Mouse (Mus musculus) layer of hippocampus, adult 2 months (tissue): ENCODE data around the gene Prkar2a. TPM values are rescaled to one million over a fixed set of nuclear protein-coding genes. Genes with fewer than 3 reads are reported as not detected.

Source experiments
- DNase-seq, 2 experiments: peaks; one replicate each; pipeline ENCODE4 v3.0.0; 2022; ENCODE audit warnings: low spot score in 2 of 2
- H3K27ac ChIP-seq: fragments of 200-600 bp; 2 replicates; pipeline ENCODE4 v1.8.1; 2022
- H3K4me3 ChIP-seq: fragments of 200-600 bp; 2 replicates; pipeline ENCODE4 v1.8.1; 2022; ENCODE audit warnings: mild to moderate bottlenecking
- CTCF ChIP-seq: fragments of 200-600 bp; conservative IDR thresholded peaks from 2 replicates; pipeline ENCODE4 v1.8.1; 2022; ENCODE audit warnings: antibody characterized with exemption, mild to moderate bottlenecking, moderate library complexity
- total RNA-seq, 2 experiments: library from RNA; stranded (reverse); gene quantifications; 2 replicates each; pipeline ENCODE4 v1.2.3; 2021

The Prkar2a gene
- total RNA-seq, 2 experiments from 2014 or later, result 43.4 to 45.5 TPM

DNA sequence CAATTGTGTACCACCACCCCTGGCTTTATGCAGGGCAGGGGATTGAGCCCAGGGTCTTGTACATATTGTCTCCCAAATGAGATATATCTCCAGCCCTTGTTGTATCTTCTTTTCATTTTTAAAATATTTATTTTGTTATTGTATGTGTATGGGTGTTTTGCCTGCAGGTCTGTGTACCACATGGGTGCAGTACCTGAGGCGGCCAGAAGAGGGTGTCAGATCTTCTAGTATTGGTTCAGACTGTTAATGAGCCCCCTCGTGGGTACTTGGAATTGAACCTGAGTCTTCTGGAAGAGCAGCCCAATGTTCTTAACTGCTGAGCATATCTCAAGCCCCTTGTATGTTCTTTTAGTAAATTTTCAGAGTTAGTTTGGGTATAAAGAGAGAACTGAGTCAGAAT is 16.0 kb upstream of the Prkar2a start:
- no peak overlapping the region for H3K4me3 ChIP-seq
- no peak overlapping the region for H3K27ac ChIP-seq
- TF ChIP-seq CTCF, result peak; percentile 67
- DNase-seq, result no peak

DNA sequence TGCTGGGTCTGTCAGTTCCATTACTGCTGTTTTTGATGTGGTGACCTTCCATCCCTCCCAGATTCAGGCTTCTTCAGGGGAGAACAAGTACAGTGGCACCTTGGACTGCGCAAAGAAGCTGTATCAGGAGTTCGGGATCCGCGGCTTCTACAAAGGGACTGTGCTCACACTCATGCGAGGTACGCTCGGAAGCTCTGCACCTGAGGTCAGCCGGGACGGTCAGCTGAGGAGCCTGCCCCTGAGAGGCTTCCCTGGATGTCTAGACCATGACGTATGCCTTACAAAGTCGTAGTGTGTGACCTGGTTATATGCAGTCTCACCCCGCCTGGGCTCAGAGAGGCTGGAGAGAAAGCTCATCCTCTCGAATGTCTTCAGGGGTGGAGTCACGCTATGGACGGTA is 9.1 kb upstream of the Prkar2a start:
- TF ChIP-seq CTCF, result no peak
- DNase-seq, result no peak
- no peak overlapping the region for H3K4me3 ChIP-seq
- no peak overlapping the region for H3K27ac ChIP-seq

DNA sequence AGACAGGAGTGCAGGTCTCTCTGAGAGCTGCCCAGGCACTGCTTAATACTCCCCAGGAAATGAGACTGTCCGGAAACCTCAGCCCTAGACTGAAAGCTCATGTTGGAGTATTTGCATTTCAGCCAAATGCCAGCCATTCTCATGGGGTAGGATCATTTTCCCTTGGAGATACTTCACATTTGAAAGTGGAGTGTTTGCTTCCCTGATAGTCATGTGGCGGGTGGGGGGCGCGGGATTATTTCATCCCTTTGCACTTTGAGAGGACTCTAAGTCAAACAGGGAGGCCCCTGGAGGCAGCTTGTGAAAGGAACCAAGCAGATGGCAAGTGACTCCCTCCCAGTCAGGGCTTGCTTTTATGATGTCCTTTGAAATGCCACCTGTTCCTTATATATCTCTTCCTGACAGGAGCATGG is 2.6 kb upstream of the Prkar2a start:
- Histone ChIP-seq H3K4me3 (no peak overlapping the region), H3K27ac (no peak overlapping the region)
- TF ChIP-seq CTCF, result no peak
- DNase-seq, result no peak

DNA sequence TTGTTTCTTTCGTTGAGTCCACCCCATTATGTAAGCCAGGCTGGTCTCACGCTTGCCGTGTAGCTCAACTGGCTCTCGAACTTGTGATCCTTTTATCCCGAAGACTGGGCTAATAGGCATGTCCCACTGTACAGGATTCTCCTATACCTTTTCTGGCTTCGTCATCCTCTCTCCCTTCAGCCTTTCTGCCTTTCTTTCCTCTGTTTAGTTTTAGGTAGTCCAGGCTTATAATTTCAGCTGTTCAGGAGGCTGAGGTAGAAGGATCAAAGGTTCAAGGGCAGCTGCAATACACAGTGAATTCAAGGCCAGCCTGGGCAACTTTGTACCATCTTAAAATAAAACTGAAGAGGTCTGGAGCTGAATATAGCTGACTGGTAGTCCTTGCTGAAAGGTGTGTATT is 1.9 kb upstream of the Prkar2a start:
- no peak overlapping the region for H3K27ac ChIP-seq
- no peak for TF ChIP-seq CTCF
- no peak overlapping the region for H3K4me3 ChIP-seq
- DNase-seq, result no peak

DNA sequence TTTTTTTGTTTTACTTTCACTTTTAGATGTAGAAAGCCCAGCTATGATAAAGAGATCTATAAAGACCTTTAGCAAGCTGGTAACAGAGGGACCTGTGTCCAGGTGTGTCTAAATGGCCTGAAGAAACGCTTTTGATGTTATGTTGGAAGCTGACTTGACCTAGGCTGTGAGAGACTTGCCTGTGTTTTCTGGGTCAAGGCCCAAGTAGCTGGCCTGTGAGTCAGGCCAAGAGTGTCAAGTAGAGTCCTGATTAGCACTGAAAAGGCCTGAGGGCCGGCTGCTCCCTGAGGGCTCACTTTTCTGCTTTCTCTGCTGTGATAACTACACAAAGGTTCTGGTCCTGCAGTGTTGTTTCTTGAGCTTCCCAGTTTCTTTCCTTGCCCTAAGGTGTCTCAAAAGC is 1.4 kb upstream of the Prkar2a start:
- Histone ChIP-seq H3K4me3 (no peak overlapping the region), H3K27ac (no peak overlapping the region)
- DNase-seq, result no peak
- TF ChIP-seq CTCF, result no peak

DNA sequence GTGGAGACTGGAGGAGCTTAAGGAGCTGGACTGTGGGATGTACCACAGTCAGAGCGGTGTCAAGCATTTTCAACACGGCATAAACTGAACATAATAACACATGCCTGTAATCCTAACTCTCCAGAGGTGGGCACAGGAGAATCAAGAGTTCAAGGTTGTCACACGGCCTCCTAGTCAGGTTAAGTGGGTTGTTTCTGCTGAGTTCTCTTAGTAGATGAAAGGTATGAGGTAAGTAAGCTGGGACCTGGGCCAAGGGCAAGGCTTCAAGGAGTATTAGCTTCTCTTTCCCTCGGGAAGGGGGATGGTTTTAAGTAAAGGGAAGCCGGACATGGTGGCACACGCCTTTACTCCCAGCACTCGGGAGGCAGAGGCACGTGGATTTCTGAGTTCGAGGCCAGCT is 663 bp upstream of the Prkar2a start:
- TF ChIP-seq CTCF, result no peak
- Histone ChIP-seq H3K4me3 (no peak overlapping the region), H3K27ac (no peak overlapping the region)
- DNase-seq, result no peak

DNA sequence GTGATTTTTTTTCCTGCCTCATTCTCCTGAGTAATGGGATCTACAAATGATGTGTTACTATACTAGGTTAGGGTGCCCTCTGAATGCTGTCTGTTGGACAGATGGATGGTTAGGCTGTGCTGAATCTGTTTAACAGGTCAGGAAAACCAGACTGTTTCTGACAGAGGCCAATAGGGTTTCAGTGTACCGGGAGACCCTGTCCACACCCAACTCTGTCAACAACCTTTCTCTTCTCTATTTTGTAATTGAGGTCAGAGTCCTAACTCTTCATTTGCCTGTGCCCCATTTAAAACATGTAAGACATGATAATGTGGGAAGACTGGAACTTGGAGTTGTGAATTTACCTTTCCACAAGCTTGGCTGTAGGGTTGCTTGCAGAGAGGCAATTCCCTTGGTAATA is 879 bp downstream of the Prkar2a start:
- no peak overlapping the region for H3K27ac ChIP-seq
- TF ChIP-seq CTCF, result no peak
- DNase-seq, result no peak
- no peak overlapping the region for H3K4me3 ChIP-seq

DNA sequence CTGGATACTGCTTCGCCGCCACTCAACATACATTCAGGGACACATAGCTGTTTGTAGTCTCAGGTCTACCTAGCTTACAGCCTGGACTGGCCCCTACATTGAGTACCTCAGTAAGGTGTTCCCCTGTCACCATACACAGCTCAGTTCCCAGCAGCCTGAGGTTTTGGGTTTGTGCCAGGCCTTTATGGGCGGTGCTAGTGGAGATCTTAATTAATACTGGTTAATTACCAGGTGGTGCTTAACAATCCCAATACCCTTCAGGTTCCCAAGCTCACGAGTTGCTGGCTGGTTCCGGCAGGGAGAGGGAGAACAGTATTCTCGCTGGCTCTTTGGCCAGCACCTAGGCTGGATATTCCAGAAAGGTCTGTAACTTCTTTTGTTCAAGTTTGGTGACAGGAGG is 1.8 kb downstream of the Prkar2a start:
- Histone ChIP-seq H3K27ac (peak overlapping the region; percentile 92; the same call in 1 of the 2 replicates), H3K4me3 (no peak overlapping the region)
- TF ChIP-seq CTCF, result no peak
- DNase-seq, result no peak

DNA sequence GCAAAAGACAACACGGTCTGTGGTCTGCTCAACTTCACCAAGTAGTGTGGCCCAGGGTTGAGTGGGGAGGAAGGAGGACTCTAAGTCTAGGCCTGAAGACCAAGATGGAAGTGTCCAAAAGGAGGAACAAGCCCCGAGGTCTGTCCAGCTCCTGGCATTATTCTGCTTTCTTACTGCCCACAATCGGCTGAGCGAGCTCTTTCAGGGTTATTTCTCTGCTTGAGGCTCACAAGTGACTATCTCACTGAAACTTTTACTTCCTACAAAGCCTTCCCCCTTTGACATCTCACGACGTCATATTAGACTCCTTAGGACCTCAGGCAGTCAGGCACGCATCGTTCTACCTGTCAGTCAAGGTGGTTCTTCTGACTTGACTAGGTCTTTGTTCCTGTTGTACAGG is 2.3 kb downstream of the Prkar2a start:
- peak overlapping the region; percentile 68 for H3K4me3 ChIP-seq
- H3K27ac ChIP-seq, result peak overlapping the region; percentile 92
- DNase-seq, result no peak
- TF ChIP-seq CTCF, result no peak

DNA sequence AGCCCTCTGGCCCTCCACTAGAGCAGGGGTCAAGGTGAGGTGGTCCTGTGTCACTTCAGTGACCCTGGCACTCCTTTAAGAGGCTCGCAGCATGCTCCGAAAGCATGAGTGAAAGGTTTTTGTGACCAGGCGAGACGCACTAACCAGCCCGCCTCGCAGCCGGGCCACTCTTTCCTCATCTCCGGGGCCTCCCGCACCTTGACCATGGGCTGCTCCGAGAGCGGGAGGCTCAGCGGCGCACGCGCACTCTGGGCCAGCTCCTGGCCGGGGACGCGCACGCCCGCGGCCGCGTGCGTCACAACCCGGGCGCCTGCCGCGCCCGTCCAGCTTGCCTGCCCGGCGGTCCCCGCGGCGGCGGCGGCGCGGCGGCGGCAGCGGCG is 2.7 kb downstream of the Prkar2a start:
- DNase-seq, result peak; percentile 80 to 86
- H3K4me3 ChIP-seq, result peak overlapping the region; percentile 68
- TF ChIP-seq CTCF, result no peak
- H3K27ac ChIP-seq, result peak overlapping the region; percentile 92

DNA sequence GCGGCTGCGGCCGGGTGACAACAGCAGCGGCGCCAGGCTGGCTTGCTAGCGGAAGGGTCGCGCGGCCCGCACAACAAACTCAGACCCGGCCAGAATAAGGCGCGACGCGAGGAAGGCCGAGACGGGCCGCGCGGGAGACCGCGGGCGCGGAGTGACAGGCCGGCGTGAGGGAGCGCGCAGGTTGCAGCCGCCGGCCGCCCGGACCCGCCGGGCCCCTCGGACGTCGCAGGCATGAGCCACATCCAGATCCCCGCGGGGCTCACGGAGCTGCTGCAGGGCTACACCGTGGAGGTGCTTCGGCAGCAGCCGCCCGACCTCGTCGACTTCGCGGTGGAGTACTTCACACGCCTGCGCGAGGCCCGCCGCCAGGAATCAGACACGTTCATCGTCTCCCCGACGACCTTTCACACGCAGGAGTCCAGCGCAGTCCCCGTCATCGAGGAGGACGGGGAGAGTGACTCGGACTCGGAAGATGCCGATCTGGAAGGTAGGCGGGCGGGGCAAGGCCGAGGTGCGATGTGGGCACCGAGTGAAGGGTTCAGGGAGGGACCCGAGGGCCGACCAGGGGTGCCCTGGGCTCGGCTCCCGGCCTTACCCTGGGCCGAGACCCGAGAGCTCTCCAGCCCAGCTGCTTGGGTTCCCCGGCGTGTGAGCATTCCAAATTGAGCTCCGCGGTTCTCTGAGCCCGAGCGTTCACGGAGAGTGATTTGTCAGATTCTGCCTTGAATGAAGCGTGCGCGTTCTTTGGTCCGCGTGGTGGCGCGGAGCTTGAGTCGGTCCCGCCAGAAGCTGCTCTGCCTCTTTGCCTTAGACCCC is 3.3 kb downstream of the Prkar2a start:
- H3K4me3 ChIP-seq, result peak overlapping the region; percentile 68

DNA sequence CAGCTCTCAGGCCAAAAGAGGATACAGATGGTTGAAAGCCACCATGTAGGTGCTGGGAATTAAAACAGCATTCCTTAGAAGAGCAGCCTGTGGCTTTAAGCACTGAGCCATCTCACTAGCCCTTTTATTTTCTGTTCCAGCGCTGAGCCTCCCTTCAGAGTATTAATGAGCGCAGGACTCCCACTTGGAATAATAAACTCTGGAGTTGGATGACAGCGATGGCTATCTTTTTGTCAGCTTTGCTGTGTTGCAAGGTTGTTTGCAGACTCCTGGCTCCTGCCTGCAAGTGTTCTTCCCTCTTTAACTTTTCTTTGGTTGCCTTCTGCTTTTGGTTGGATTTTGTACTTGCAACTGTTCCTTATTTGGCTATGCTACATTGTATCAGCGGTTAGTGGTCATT is 4.8 kb downstream of the Prkar2a start:
- H3K27ac ChIP-seq, result peak overlapping the region; percentile 28; the same call in 1 of the 2 replicates
- no peak for TF ChIP-seq CTCF
- no peak for DNase-seq
- H3K4me3 ChIP-seq, result peak overlapping the region; percentile 68

More for the DNA sequence above, 3.3 kb downstream of the Prkar2a start:
- DNase-seq, result peak; percentile 56 to 65
- peak; percentile 54 for TF ChIP-seq CTCF
- peak overlapping the region; percentile 92 for H3K27ac ChIP-seq

DNA sequence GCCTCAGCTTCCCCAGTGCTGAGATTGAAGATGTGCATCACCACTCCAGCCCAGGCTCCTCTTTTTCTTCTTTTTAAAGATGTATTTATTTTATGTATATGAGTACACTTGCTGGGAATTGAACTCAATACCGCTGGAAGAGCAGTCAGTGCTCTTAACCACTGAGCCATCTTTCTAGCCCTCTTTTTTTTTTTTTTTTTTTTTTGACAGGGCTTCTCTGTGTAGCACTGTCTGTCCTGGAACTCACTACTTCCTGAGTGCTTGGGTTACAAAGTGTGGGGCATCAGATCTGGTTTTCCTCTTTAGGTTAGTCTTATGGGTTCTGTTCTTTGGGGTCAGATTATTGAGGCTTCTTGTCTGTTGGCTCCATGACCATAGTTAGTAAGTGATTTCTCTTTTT is 5.4 kb downstream of the Prkar2a start:
- TF ChIP-seq CTCF, result no peak
- peak overlapping the region; percentile 68 for H3K4me3 ChIP-seq
- peak overlapping the region; percentile 28; the same call in 1 of the 2 replicates for H3K27ac ChIP-seq
- DNase-seq, result no peak

DNA sequence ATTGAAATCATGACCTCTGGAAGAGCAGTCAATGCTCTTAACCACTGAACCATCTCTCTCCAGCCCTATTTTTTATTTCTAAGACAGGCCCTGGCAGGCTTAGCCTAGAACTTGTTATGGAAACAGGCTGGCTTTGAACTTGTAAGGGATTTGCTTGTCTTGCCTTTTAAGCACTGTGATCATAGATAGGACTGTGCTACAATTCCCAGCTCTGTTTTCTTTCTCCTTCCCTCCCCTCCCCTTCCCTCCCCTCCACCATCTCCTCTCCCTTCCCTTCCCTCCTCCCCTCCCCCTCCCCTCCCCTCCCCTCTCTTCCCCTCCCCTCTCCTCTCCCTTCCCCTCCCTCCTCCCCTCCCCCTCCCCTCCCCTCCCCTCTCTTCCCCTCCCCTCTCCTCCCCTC is 13.4 kb downstream of the Prkar2a start:
- Histone ChIP-seq H3K27ac (no peak overlapping the region), H3K4me3 (no peak overlapping the region)
- no peak for DNase-seq
- TF ChIP-seq CTCF, result no peak
